Mouse (Mus musculus): ENCODE data around the gene Zswim8. TPM values are rescaled to one million over a fixed set of nuclear protein-coding genes. Genes with fewer than 3 reads are reported as not detected.

Gene Zswim8
- 30.2 and 36.0 TPM in 2 replicates for polyA plus RNA-seq (2014; fragmentation: Nextera tagmentation; extraction: Ambion mirVana)

GRCm38 (mm10) chr14:20707201-20708190 lies at the start of gene Zswim8:
Gene Zswim8, plus strand, starts transcription at chr14:20707552.
- Histone ChIP-seq H3K4me2 (ENCODE audit: low read depth) (peak within 1 kb of the TSS; percentile 44), H3K36me3 (ENCODE audit: control insufficient read depth, insufficient read depth, low read length) (peaks cover 5% of the 10 kb centered on the region), H3K27ac (ENCODE audit: low read depth, low read length) (peak within 1 kb of the TSS; percentile 68), H3K9ac (ENCODE audit: low read length) (peak within 1 kb of the TSS; percentile 89), H3K4me1 (ENCODE audit: control insufficient read depth, insufficient read depth, low read length) (peaks cover 10% of the 10 kb centered on the region), H3K4me3 (ENCODE audit: low read depth, low read length) (peak within 1 kb of the TSS; percentile 90), H3K9me3 (ENCODE audit: control insufficient read depth, low read length) (no peaks in the 10 kb centered on the region), H3K27me3 (ENCODE audit: control insufficient read depth, insufficient read depth, low read length) (no peaks in the 10 kb centered on the region)
- DNase-seq (ENCODE audit: low spot score) (peak; percentile 92), ATAC-seq (ENCODE audit: insufficient read depth, low FRiP score, low TSS enrichment) (peak; percentile 91)
- WGBS, result under 1% methylated on average over 58 of the region's 80 CpGs

DNA sequence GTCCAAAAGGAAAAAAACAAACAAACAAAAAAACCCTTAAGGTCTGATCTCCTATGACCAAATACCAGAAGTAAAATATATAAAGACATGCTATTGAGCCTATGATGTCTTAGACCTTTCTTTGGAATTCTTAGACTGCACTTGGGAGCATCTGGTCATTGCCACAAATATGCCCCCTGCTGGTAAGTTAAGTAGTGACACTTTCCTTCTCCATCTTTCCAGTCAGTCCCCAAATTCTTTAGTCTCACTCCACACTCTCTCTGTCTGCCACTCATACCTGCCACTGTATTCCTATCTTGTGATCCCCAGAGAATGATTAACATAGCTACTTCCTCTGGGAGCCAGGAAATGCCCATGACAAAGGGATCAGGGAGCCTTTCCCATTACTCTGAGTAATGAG lies 49.0 kb upstream of the Zswim8 start:
- H3K9me3 ChIP-seq (ENCODE audit: control insufficient read depth, low read length), result no peaks in the 10 kb centered on the region
- ATAC-seq (ENCODE audit: insufficient read depth, low FRiP score, low TSS enrichment) (no peak), DNase-seq (ENCODE audit: low spot score) (no peak)
- no peak overlapping the region for H3K4me3 ChIP-seq (ENCODE audit: low read depth, low read length)
- H3K4me2 ChIP-seq (ENCODE audit: low read depth), result no peak overlapping the region
- H3K4me1 ChIP-seq (ENCODE audit: control insufficient read depth, insufficient read depth, low read length), result peaks cover 6% of the 10 kb centered on the region; the same call in 1 of the 2 replicates
- no peaks in the 10 kb centered on the region for H3K36me3 ChIP-seq (ENCODE audit: control insufficient read depth, insufficient read depth, low read length)
- H3K9ac ChIP-seq (ENCODE audit: low read length), result no peak overlapping the region
- no peak overlapping the region for H3K27ac ChIP-seq (ENCODE audit: low read depth, low read length)
- H3K27me3 ChIP-seq (ENCODE audit: control insufficient read depth, insufficient read depth, low read length), result no peaks in the 10 kb centered on the region

DNA sequence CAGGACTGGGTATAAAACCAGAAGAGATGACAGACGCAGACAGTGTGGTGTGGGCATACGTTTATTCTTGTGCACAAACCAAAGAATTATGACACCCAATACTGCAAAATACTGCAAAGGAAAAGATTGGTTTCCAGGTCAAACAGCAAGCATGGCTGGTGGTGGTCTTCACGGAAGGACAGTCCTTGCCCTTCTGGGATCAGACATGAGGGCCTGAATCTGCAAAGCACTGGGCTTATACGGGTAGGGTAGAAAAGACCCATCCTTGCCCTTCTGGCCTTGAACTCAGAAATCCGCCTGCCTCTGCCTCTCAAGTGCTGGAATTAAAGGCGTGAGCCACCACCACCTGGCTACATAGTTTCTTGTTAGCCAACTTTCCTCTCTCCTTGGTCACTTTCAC lies 48.5 kb upstream of the Zswim8 start:
- no peaks in the 10 kb centered on the region for H3K27me3 ChIP-seq (ENCODE audit: control insufficient read depth, insufficient read depth, low read length)
- no peaks in the 10 kb centered on the region for H3K9me3 ChIP-seq (ENCODE audit: control insufficient read depth, low read length)
- H3K27ac ChIP-seq (ENCODE audit: low read depth, low read length), result no peak overlapping the region
- no peak for ATAC-seq (ENCODE audit: insufficient read depth, low FRiP score, low TSS enrichment)
- H3K9ac ChIP-seq (ENCODE audit: low read length), result no peak overlapping the region
- H3K4me1 ChIP-seq (ENCODE audit: control insufficient read depth, insufficient read depth, low read length), result peaks cover 6% of the 10 kb centered on the region; the same call in 1 of the 2 replicates
- no peaks in the 10 kb centered on the region for H3K36me3 ChIP-seq (ENCODE audit: control insufficient read depth, insufficient read depth, low read length)
- no peak overlapping the region for H3K4me2 ChIP-seq (ENCODE audit: low read depth)
- 90% methylated on average over 6 of the region's 6 CpGs for WGBS
- DNase-seq (ENCODE audit: low spot score), result no peak
- no peak overlapping the region for H3K4me3 ChIP-seq (ENCODE audit: low read depth, low read length)

- ATAC-seq (ENCODE audit: insufficient read depth, low FRiP score, low TSS enrichment) (no peak), DNase-seq (ENCODE audit: low spot score) (no peak)
- H3K4me3 ChIP-seq (ENCODE audit: low read depth, low read length), result no peak overlapping the region
- H3K27me3 ChIP-seq (ENCODE audit: control insufficient read depth, insufficient read depth, low read length), result no peaks in the 10 kb centered on the region
- no peak overlapping the region for H3K4me2 ChIP-seq (ENCODE audit: low read depth)
- no peak overlapping the region; the same call in 1 of the 2 replicates for H3K9ac ChIP-seq (ENCODE audit: low read length)
- H3K27ac ChIP-seq (ENCODE audit: low read depth, low read length), result no peak overlapping the region
- H3K4me1 ChIP-seq (ENCODE audit: control insufficient read depth, insufficient read depth, low read length), result peaks cover 6% of the 10 kb centered on the region; the same call in 1 of the 2 replicates
- 92% methylated on average over 7 of the region's 7 CpGs for WGBS
- no peaks in the 10 kb centered on the region for H3K9me3 ChIP-seq (ENCODE audit: control insufficient read depth, low read length)
- H3K36me3 ChIP-seq (ENCODE audit: control insufficient read depth, insufficient read depth, low read length), result no peaks in the 10 kb centered on the region
These were observed 47.7 kb upstream of the Zswim8 start for GRCm38 (mm10) chr14:20659687-20660086.

DNA sequence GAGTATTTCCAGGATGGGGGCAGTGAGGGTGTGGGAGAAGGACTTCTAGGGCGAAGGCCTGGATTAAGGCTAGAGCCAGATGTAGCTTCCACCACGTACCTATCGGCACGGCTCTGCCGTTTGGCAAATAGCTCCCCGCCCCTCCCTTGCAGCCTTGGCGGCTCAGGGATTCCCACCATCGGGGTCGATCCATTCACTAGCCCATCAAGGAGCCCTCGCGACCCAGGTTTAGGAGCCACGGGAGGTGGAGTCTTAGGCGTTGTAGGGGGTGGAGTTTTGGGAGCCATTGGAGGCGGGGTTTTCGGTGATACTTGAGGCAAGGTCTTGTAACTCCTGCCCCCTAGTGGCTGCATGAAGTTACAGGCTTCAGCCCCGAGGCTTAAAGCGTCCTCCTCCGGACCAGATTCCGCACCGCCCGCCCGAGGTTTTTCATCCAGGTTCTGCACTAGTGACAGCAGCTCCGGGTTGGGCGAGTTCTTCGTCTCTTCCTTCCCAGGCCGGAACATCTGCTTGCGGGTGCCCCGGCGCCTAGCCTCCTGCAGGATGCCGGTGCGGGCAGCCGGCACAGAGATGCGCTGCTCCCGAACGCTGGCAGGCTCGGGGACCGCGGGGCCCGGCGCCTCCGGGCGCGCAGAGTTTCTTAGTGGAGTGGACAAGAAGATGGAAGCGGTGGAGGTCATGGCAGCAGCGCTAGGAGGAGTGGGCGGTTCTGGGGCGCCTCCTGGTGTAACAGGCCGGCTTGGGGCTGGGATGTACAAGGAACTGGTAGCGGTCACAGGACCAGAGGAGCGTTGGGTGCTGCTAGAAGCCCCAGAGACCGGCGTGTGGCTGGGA lies 46.3 kb upstream of the Zswim8 start:
- peak overlapping the region; percentile 86 for H3K4me2 ChIP-seq (ENCODE audit: low read depth)
- H3K36me3 ChIP-seq (ENCODE audit: control insufficient read depth, insufficient read depth, low read length), result no peaks in the 10 kb centered on the region
- H3K4me1 ChIP-seq (ENCODE audit: control insufficient read depth, insufficient read depth, low read length), result peaks cover 6% of the 10 kb centered on the region; the same call in 1 of the 2 replicates
- peak; percentile 82 for ATAC-seq (ENCODE audit: insufficient read depth, low FRiP score, low TSS enrichment)
- peak overlapping the region; percentile 73 for H3K9ac ChIP-seq (ENCODE audit: low read length)
- H3K27ac ChIP-seq (ENCODE audit: low read depth, low read length), result peak overlapping the region; percentile 65
- WGBS, result 1% methylated on average over 51 of the region's 52 CpGs
- no peaks in the 10 kb centered on the region for H3K9me3 ChIP-seq (ENCODE audit: control insufficient read depth, low read length)
- peak; percentile 93 for DNase-seq (ENCODE audit: low spot score)
- peak overlapping the region; percentile 56 for H3K4me3 ChIP-seq (ENCODE audit: low read depth, low read length)
- H3K27me3 ChIP-seq (ENCODE audit: control insufficient read depth, insufficient read depth, low read length), result no peaks in the 10 kb centered on the region

DNA sequence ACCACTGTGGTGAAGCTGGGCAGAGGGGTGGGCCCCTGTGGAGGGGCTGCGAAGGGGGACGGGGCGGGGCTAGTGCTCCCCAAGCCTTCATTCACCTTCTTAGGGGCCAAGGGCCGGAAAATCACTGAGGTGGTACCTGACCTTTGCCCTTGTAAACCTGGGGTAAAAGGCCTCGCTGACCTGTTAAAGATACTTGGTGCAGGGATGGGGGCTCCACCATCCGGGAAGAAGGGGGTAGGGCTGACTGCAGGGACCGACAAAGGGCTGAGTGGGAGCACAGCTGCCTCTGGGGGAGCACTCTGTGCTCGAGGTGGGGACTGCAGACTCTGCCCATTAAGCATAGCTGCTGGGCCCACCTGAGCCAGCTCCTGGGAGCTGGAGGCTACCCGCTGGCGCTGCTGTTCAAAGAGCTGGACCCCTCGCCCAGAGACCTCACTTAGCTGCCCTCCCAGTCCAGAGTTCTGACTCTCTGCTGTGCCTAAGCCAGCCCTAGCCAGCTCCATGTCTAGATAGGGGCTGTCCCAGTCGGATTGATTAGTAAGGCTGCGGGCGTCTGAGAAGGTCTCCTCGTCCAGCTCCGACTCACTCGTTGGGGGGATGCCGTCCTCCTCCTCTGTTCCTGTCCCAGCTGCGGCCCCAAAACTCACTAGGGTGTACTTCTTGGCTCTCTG lies 45.6 kb upstream of the Zswim8 start:
- Histone ChIP-seq H3K4me1 (ENCODE audit: control insufficient read depth, insufficient read depth, low read length) (peaks cover 6% of the 10 kb centered on the region; the same call in 1 of the 2 replicates), H3K4me2 (ENCODE audit: low read depth) (peak overlapping the region; percentile 86), H3K9me3 (ENCODE audit: control insufficient read depth, low read length) (no peaks in the 10 kb centered on the region), H3K36me3 (ENCODE audit: control insufficient read depth, insufficient read depth, low read length) (no peaks in the 10 kb centered on the region), H3K9ac (ENCODE audit: low read length) (peak overlapping the region; percentile 73), H3K27ac (ENCODE audit: low read depth, low read length) (peak overlapping the region; percentile 65; the same call in 1 of the 2 replicates), H3K4me3 (ENCODE audit: low read depth, low read length) (peak overlapping the region; percentile 56), H3K27me3 (ENCODE audit: control insufficient read depth, insufficient read depth, low read length) (no peaks in the 10 kb centered on the region)
- DNase-seq (ENCODE audit: low spot score) (peak; percentile 47), ATAC-seq (ENCODE audit: insufficient read depth, low FRiP score, low TSS enrichment) (peak; percentile 48)
- WGBS, result 9% methylated on average over 19 of the region's 19 CpGs

- Histone ChIP-seq H3K4me3 (ENCODE audit: low read depth, low read length) (peak overlapping the region; percentile 56; the same call in 1 of the 2 replicates), H3K4me2 (ENCODE audit: low read depth) (no peak overlapping the region), H3K27me3 (ENCODE audit: control insufficient read depth, insufficient read depth, low read length) (0 out of 2 replicates have a peak, but pooled peaks cover 2% of the 10 kb centered on the region), H3K9ac (ENCODE audit: low read length) (no peak overlapping the region), H3K27ac (ENCODE audit: low read depth, low read length) (no peak overlapping the region), H3K9me3 (ENCODE audit: control insufficient read depth, low read length) (no peaks in the 10 kb centered on the region), H3K4me1 (ENCODE audit: control insufficient read depth, insufficient read depth, low read length) (peaks cover 6% of the 10 kb centered on the region; the same call in 1 of the 2 replicates), H3K36me3 (ENCODE audit: control insufficient read depth, insufficient read depth, low read length) (no peaks in the 10 kb centered on the region)
- DNase-seq (ENCODE audit: low spot score) (no peak), ATAC-seq (ENCODE audit: insufficient read depth, low FRiP score, low TSS enrichment) (no peak)
- whole genome bisulfite sequencing, result 76% methylated on average over 3 of the region's 3 CpGs
These were observed 44.6 kb upstream of the Zswim8 start for GRCm38 (mm10) chr14:20662740-20663139.

GRCm38 (mm10) chr14:20663601-20664000 lies 43.8 kb upstream of the Zswim8 start:
- no peak overlapping the region for H3K4me3 ChIP-seq (ENCODE audit: low read depth, low read length)
- 67% methylated on average over 2 of the region's 2 CpGs for whole genome bisulfite sequencing
- H3K36me3 ChIP-seq (ENCODE audit: control insufficient read depth, insufficient read depth, low read length), result no peaks in the 10 kb centered on the region
- H3K9ac ChIP-seq (ENCODE audit: low read length), result no peak overlapping the region
- H3K4me2 ChIP-seq (ENCODE audit: low read depth), result no peak overlapping the region
- ATAC-seq (ENCODE audit: insufficient read depth, low FRiP score, low TSS enrichment) (no peak), DNase-seq (ENCODE audit: low spot score) (no peak)
- 0 out of 2 replicates have a peak, but pooled peaks cover 2% of the 10 kb centered on the region for H3K27me3 ChIP-seq (ENCODE audit: control insufficient read depth, insufficient read depth, low read length)
- no peaks in the 10 kb centered on the region for H3K9me3 ChIP-seq (ENCODE audit: control insufficient read depth, low read length)
- H3K4me1 ChIP-seq (ENCODE audit: control insufficient read depth, insufficient read depth, low read length), result peaks cover 6% of the 10 kb centered on the region; the same call in 1 of the 2 replicates
- H3K27ac ChIP-seq (ENCODE audit: low read depth, low read length), result no peak overlapping the region

Data from neural tube, embryonic 11.5 days (tissue).